Mouse (Mus musculus): ENCODE data around the gene Pitpnm2. TPM values are rescaled to one million over a fixed set of nuclear protein-coding genes. Genes with fewer than 3 reads are reported as not detected.
"Not testable (repeated sequence)": the region's sequence is repeated elsewhere in the genome, so short reads cannot be mapped to it uniquely, and the experiment has no call there.

Pitpnm2 gene
- total and polyA plus RNA-seq, 3 experiments: 7.0 to 22.2 TPM; not detected in 1

DNA sequence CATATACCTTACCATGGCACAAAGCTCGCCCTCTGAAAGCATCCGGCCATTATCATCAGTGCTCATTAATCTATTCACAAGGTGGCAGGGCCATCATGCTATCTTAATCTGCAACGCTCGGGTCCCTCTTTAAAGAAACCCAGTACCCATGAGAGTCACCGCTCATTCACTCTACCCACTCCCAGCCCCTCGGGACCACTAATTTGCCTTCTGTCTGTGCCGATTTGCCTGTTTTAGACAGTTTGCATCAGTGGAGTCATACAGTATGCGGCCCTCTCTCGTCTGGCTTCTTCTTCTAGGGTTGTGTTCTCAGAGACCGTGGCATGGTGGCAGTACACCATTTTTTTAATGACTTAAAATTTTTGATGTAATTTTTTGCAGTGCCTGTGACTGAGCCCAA is 30.1 kb downstream of the Pitpnm2 start:
- Histone ChIP-seq H3K27me3 (ENCODE audit: control insufficient read depth in 1 of 2, insufficient read depth in 2 of 2, low read length in 2 of 2) (no peaks in the 10 kb centered on the region), H3K4me3 (ENCODE audit: control insufficient read depth in 1 of 2, insufficient read depth in 1 of 2, low read depth in 2 of 2, low read length in 2 of 2) (no peak overlapping the region), H3K9ac (ENCODE audit: control insufficient read depth, low read depth, low read length, poor library complexity, severe bottlenecking) (no peak overlapping the region), H3K27ac (ENCODE audit: control insufficient read depth, low read depth, low read length) (no peak overlapping the region), H3K36me3 (ENCODE audit: control insufficient read depth in 1 of 2, insufficient read depth in 2 of 2, low read length in 2 of 2) (no peaks in the 10 kb centered on the region), H3K9me3 (replicated peaks; ENCODE audit: insufficient read depth, low read length) (no peaks in the 10 kb centered on the region), H3K4me1 (ENCODE audit: control insufficient read depth in 1 of 2, insufficient read depth in 2 of 2, low read length in 2 of 2) (no peaks in the 10 kb centered on the region), H3K79me2 (ENCODE audit: control insufficient read depth, insufficient read depth, low read length, poor library complexity) (no peaks in the 10 kb centered on the region)
- no peak for DNase-seq (ENCODE audit: low read depth, low spot score)
- TF ChIP-seq CHD1 (IDR thresholded peaks at IDR 0.05; ENCODE audit: low read depth, low read length): no peak

DNA sequence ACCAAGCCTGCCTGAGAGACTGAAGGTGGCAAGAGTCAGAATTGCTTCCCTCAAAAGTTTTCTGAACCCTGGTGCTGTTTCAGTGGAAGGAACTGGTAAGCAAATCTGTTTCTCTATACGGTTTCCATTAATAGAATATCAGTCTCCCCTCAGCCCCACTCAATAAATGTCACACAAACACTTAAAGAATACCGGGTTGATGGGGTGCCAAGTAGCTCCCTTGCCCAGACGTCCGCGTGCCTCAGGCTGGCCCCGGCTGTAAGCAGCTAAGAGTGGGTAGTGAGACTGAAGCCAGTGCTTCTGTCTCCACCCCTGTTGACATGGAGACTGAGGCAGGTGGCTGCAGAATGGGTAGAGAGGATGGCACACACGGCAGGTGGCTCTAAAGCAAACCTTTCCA is 30.6 kb downstream of the Pitpnm2 start:
- Histone ChIP-seq H3K36me3 (ENCODE audit: control insufficient read depth in 1 of 2, insufficient read depth in 2 of 2, low read length in 2 of 2) (no peaks in the 10 kb centered on the region), H3K4me1 (ENCODE audit: control insufficient read depth in 1 of 2, insufficient read depth in 2 of 2, low read length in 2 of 2) (no peaks in the 10 kb centered on the region), H3K9ac (ENCODE audit: control insufficient read depth, low read depth, low read length, poor library complexity, severe bottlenecking) (no peak overlapping the region), H3K79me2 (ENCODE audit: control insufficient read depth, insufficient read depth, low read length, poor library complexity) (no peaks in the 10 kb centered on the region), H3K27ac (ENCODE audit: control insufficient read depth, low read depth, low read length) (no peak overlapping the region), H3K9me3 (replicated peaks; ENCODE audit: insufficient read depth, low read length) (no peaks in the 10 kb centered on the region), H3K27me3 (ENCODE audit: control insufficient read depth in 1 of 2, insufficient read depth in 2 of 2, low read length in 2 of 2) (no peaks in the 10 kb centered on the region), H3K4me3 (ENCODE audit: control insufficient read depth in 1 of 2, insufficient read depth in 1 of 2, low read depth in 2 of 2, low read length in 2 of 2) (no peak overlapping the region)
- TF ChIP-seq TBP (IDR thresholded peaks at IDR 0.05; ENCODE audit: low read depth, low read length) (no peak), RCOR1 (IDR thresholded peaks at IDR 0.05; ENCODE audit: low read depth, low read length) (no peak), ZNF384 (IDR thresholded peaks at IDR 0.05; ENCODE audit: low read depth, low read length) (no peak), RAD21 (IDR thresholded peaks at IDR 0.05; ENCODE audit: low read depth, low read length) (no peak), SMC3 (IDR thresholded peaks at IDR 0.05; ENCODE audit: low read depth, low read length) (no peak), ZMIZ1 (IDR thresholded peaks at IDR 0.05; ENCODE audit: low read depth, low read length) (no peak), HCFC1 (IDR thresholded peaks at IDR 0.05; ENCODE audit: low read depth, low read length) (no peak), JUND (IDR thresholded peaks at IDR 0.05; ENCODE audit: low read depth, low read length) (no peak), BHLHE40 (IDR thresholded peaks at IDR 0.05; ENCODE audit: borderline replicate concordance, low read depth, low read length) (no peak), GABPA (IDR thresholded peaks at IDR 0.05; ENCODE audit: low read depth, low read length) (no peak), SIN3A (IDR thresholded peaks at IDR 0.05; ENCODE audit: low read length) (no peak), POLR2A (IDR thresholded peaks at IDR 0.05; ENCODE audit: control insufficient read depth in 1 of 2, insufficient read depth in 1 of 2, low read depth in 1 of 2, low read length in 2 of 2, poor library complexity in 1 of 2) (no peak), MYC (IDR thresholded peaks at IDR 0.05; ENCODE audit: low read depth, low read length) (no peak), ETS1 (IDR thresholded peaks at IDR 0.05; ENCODE audit: low read depth, low read length) (no peak)
- no peak for DNase-seq (ENCODE audit: low read depth, low spot score)

- H3K79me2 ChIP-seq (ENCODE audit: control insufficient read depth, insufficient read depth, low read length, poor library complexity): no peaks in the 10 kb centered on the region
- H3K27ac ChIP-seq (ENCODE audit: control insufficient read depth, low read depth, low read length): no peak overlapping the region
- H3K36me3 ChIP-seq (ENCODE audit: control insufficient read depth in 1 of 2, insufficient read depth in 2 of 2, low read length in 2 of 2): no peaks in the 10 kb centered on the region
- H3K9me3 ChIP-seq (replicated peaks; ENCODE audit: insufficient read depth, low read length): no peaks in the 10 kb centered on the region
- H3K9ac ChIP-seq (ENCODE audit: control insufficient read depth, low read depth, low read length, poor library complexity, severe bottlenecking): no peak overlapping the region
- no peak overlapping the region for H3K4me3 ChIP-seq (ENCODE audit: control insufficient read depth in 1 of 2, insufficient read depth in 1 of 2, low read depth in 2 of 2, low read length in 2 of 2)
- no peaks in the 10 kb centered on the region for H3K4me1 ChIP-seq (ENCODE audit: control insufficient read depth in 1 of 2, insufficient read depth in 2 of 2, low read length in 2 of 2)
- TF ChIP-seq BHLHE40 (IDR thresholded peaks at IDR 0.05; ENCODE audit: borderline replicate concordance, low read depth, low read length) (no peak), SMC3 (IDR thresholded peaks at IDR 0.05; ENCODE audit: low read depth, low read length) (no peak), ETS1 (IDR thresholded peaks at IDR 0.05; ENCODE audit: low read depth, low read length) (no peak), ZMIZ1 (IDR thresholded peaks at IDR 0.05; ENCODE audit: low read depth, low read length) (no peak)
- no peaks in the 10 kb centered on the region for H3K27me3 ChIP-seq (ENCODE audit: control insufficient read depth in 1 of 2, insufficient read depth in 2 of 2, low read length in 2 of 2)
- DNase-seq (ENCODE audit: low read depth, low spot score): no peak
These were observed 31.9 kb downstream of the Pitpnm2 start for GRCm38 (mm10) chr5:124217566-124218249.

DNA sequence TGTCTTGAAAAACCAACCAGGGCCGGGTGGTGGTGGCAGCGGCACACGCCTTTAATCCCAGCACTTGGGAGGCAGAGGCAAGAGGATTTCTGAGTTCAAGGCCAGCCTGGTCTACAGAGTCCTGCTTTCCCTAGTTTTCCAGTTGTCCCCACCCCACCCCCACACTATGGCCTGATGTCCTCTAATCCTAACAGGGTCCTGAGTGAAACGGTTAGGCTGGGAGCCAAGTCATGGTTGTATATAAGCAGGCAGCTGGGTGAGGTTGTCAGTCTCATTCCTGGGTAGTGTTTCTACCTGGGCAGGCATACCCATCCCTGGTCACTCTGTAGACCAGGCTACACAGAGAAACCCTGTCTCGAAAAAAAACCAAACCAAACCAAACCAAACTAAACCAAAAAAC is 32.5 kb downstream of the Pitpnm2 start:
- not testable (repeated sequence) for DNase-seq (ENCODE audit: low read depth, low spot score); H3K27me3 ChIP-seq (ENCODE audit: control insufficient read depth in 1 of 2, insufficient read depth in 2 of 2, low read length in 2 of 2); H3K4me3 ChIP-seq (ENCODE audit: control insufficient read depth in 1 of 2, insufficient read depth in 1 of 2, low read depth in 2 of 2, low read length in 2 of 2); H3K79me2 ChIP-seq (ENCODE audit: control insufficient read depth, insufficient read depth, low read length, poor library complexity); H3K36me3 ChIP-seq (ENCODE audit: control insufficient read depth in 1 of 2, insufficient read depth in 2 of 2, low read length in 2 of 2); H3K9ac ChIP-seq (ENCODE audit: control insufficient read depth, low read depth, low read length, poor library complexity, severe bottlenecking); H3K4me1 ChIP-seq (ENCODE audit: control insufficient read depth in 1 of 2, insufficient read depth in 2 of 2, low read length in 2 of 2); H3K27ac ChIP-seq (ENCODE audit: control insufficient read depth, low read depth, low read length); H3K9me3 ChIP-seq (replicated peaks; ENCODE audit: insufficient read depth, low read length)

Measured in MEL (cell line).